Comparison of ENCODE assay signal across 8 mouse cellular contexts in the genomic region with DNA sequence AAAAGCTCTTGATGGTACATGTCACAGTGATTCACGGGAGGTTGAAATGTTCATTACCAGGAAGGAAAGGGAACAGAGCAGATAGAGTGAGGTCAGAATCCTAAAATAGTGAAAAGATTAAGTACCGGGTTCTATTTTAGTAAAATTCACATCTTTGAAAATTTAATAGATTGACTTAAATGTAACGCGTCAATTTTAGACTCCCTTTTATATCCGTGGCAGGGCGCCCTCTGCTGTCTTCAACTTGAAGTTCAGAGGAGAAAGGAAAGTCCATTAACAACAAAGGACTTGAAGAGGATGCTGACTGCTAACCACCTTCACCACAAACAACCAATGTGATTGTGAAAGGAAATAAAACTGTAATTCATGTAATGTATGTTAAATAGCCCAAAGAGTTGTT. TPM values are rescaled to one million over a fixed set of nuclear protein-coding genes. Genes with fewer than 3 reads are reported as not detected.
A peak's percentile ranks its signal among the peaks of the same experiment; 100 is the strongest.
DNase-seq lines count a peak whose midpoint lies in the region; ATAC-seq and TF ChIP-seq lines count a peak whose summit lies in the region.

No protein-coding gene starts in this region.

- TF ChIP-seq CTCF in cerebellum, adult 2 months (IDR thresholded peaks at IDR 0.05; ENCODE audit: borderline replicate concordance, insufficient read depth, low read depth, low read length) = peak; percentile 30; the same call in 1 of the 2 replicates
- no peak for TF ChIP-seq CTCF in kidney, adult 2 months (conservative IDR thresholded peaks at IDR 0.05; ENCODE audit: insufficient read depth, insufficient read length, low read depth, low read length)
- peak; percentile 81 for TF ChIP-seq CTCF in midbrain, postnatal 0 days (IDR thresholded peaks at IDR 0.05)

- H3K36me3 ChIP-seq in ES-E14 (ENCODE audit: control insufficient read depth, insufficient read depth, low read length, poor library complexity, severe bottlenecking) = 0 out of 2 replicates have a peak, but pooled peaks cover 4% of the 10 kb centered on the region
- no peaks in the 10 kb centered on the region for H3K36me3 ChIP-seq in kidney, adult 2 months (ENCODE audit: control insufficient read depth, insufficient read depth, low read length)
- no peaks in the 10 kb centered on the region for H3K36me3 ChIP-seq in limb, embryonic 14.5 days (ENCODE audit: control insufficient read depth, insufficient read depth, low read length)
- H3K36me3 ChIP-seq in midbrain, postnatal 0 days (ENCODE audit: insufficient read depth, low read length) = no peaks in the 10 kb centered on the region

- no peaks in the 10 kb centered on the region for H3K27me3 ChIP-seq in cerebellum, adult 2 months (ENCODE audit: control insufficient read depth, insufficient read depth, low read length)
- H3K27me3 ChIP-seq in kidney, adult 2 months (replicated peaks; ENCODE audit: control insufficient read depth, insufficient read depth, low read length) = no peaks in the 10 kb centered on the region
- H3K27me3 ChIP-seq in limb, embryonic 14.5 days (ENCODE audit: control insufficient read depth, insufficient read depth, low read length) = no peaks in the 10 kb centered on the region
- no peaks in the 10 kb centered on the region for H3K27me3 ChIP-seq in midbrain, postnatal 0 days (ENCODE audit: insufficient read depth, low read length)

- ATAC-seq in limb, embryonic 14.5 days (ENCODE audit: low FRiP score, low read depth) = no peak
- no peak for ATAC-seq in midbrain, postnatal 0 days (ENCODE audit: low FRiP score)

- in situ Hi-C loops in ES-E14 (cut with MboI; ENCODE audit: low sequenced_read_pairs in 2 of 2, unreplicated experiment in 2 of 2) = no loop called here

- TF ChIP-seq POLR2A in cerebellum, adult 2 months (IDR thresholded peaks at IDR 0.05; ENCODE audit: borderline replicate concordance, insufficient read depth, low read length) = no peak
- no peak for TF ChIP-seq POLR2A in kidney, adult 2 months (IDR thresholded peaks at IDR 0.05; ENCODE audit: low read depth, low read length)
- TF ChIP-seq POLR2A in limb, embryonic 14.5 days (IDR thresholded peaks at IDR 0.05; ENCODE audit: borderline replicate concordance, extremely low read depth, insufficient read depth, insufficient read length) = no peak

- no peak overlapping the region for H3K4me3 ChIP-seq in ES-E14 (ENCODE audit: insufficient read depth in 1 of 2, low read depth in 1 of 2, low read length in 2 of 2, poor library complexity in 1 of 2, severe bottlenecking in 1 of 2)
- no peak overlapping the region for H3K4me3 ChIP-seq in cerebellum, adult 2 months (replicated peaks; ENCODE audit: insufficient read depth, low read depth, low read length)
- no peak overlapping the region for H3K4me3 ChIP-seq in kidney, adult 2 months (ENCODE audit: insufficient read depth, low read depth, low read length)
- H3K4me3 ChIP-seq in limb, embryonic 14.5 days (replicated peaks; ENCODE audit: low read length) = no peak overlapping the region
- no peak overlapping the region for H3K4me3 ChIP-seq in midbrain, postnatal 0 days (ENCODE audit: low read depth, low read length)

- H3K9me3 ChIP-seq in ES-E14 (ENCODE audit: control insufficient read depth, insufficient read depth, low read depth, low read length) = no peaks in the 10 kb centered on the region
- no peaks in the 10 kb centered on the region for H3K9me3 ChIP-seq in limb, embryonic 14.5 days (ENCODE audit: control insufficient read depth, low read length)
- H3K9me3 ChIP-seq in midbrain, postnatal 0 days (ENCODE audit: low read length) = no peaks in the 10 kb centered on the region

- H3K4me1 ChIP-seq in ES-E14 (ENCODE audit: control insufficient read depth in 2 of 2, insufficient read depth in 2 of 2, low read length in 2 of 2, poor library complexity in 1 of 2) = peaks cover 0 to 9% of the 10 kb centered on the region in 2 experiments; a peak in 2 of 4 replicates
- H3K4me1 ChIP-seq in cerebellum, adult 2 months (ENCODE audit: control insufficient read depth, insufficient read depth, low read length) = peaks cover 9% of the 10 kb centered on the region
- peaks cover 10% of the 10 kb centered on the region; the same call in 1 of the 2 replicates for H3K4me1 ChIP-seq in kidney, adult 2 months (ENCODE audit: control insufficient read depth, insufficient read depth, low read length)
- H3K4me1 ChIP-seq in limb, embryonic 14.5 days (ENCODE audit: control insufficient read depth, insufficient read depth, low read length) = peaks cover 12% of the 10 kb centered on the region
- peaks cover 13% of the 10 kb centered on the region; the same call in 1 of the 2 replicates for H3K4me1 ChIP-seq in midbrain, postnatal 0 days (ENCODE audit: insufficient read depth, low read length)

- no peak overlapping the region for H3K27ac ChIP-seq in ES-E14 (ENCODE audit: insufficient read depth, low read depth, low read length, poor library complexity, severe bottlenecking)
- no peak overlapping the region for H3K27ac ChIP-seq in cerebellum, adult 2 months (ENCODE audit: insufficient read depth, low read length)
- H3K27ac ChIP-seq in kidney, adult 2 months (ENCODE audit: insufficient read depth, low read depth, low read length) = no peak overlapping the region
- no peak overlapping the region for H3K27ac ChIP-seq in limb, embryonic 14.5 days (replicated peaks; ENCODE audit: low read depth, low read length)
- H3K27ac ChIP-seq in midbrain, postnatal 0 days (ENCODE audit: low read depth, low read length) = no peak overlapping the region

- H3K4me2 ChIP-seq in limb, embryonic 14.5 days (replicated peaks; ENCODE audit: low read depth, low read length, severe bottlenecking) = no peak overlapping the region
- H3K4me2 ChIP-seq in midbrain, postnatal 0 days (ENCODE audit: low read depth, low read length, poor library complexity, severe bottlenecking) = no peak overlapping the region

- DNase-seq in 416B (ENCODE audit: low read depth) (peak; percentile 96), ES-E14 (ENCODE audit: low read depth, low spot score) (peak; percentile 74)
- DNase-seq in cerebellum, adult 2 months = peak; percentile 78 to 82
- DNase-seq in forelimb bud, embryonic 11.5 days (ENCODE audit: low read depth, low spot score) = peak; percentile 64
- peak; percentile 73 for DNase-seq in kidney, adult 2 months
- DNase-seq in limb, embryonic 14.5 days (ENCODE audit: low spot score) = peak; percentile 50
- DNase-seq in midbrain, postnatal 0 days (ENCODE audit: low spot score) = peak; percentile 81
- DNase-seq in thymus, postnatal 10 days (ENCODE audit: low spot score in 2 of 2) = peak; percentile 51 to 69

- WGBS in cerebellum, adult 2 months = 5% methylated on average over 6 of the region's 6 CpGs
- WGBS in kidney, adult 2 months = 12% methylated on average over 6 of the region's 6 CpGs
- 16% methylated on average over 6 of the region's 6 CpGs for WGBS in limb, embryonic 14.5 days
- 13% methylated on average over 6 of the region's 6 CpGs for WGBS in midbrain, postnatal 0 days

- no peak overlapping the region for H3K9ac ChIP-seq in ES-E14 (ENCODE audit: insufficient read depth, low read depth, low read length, poor library complexity, severe bottlenecking)
- H3K9ac ChIP-seq in limb, embryonic 14.5 days (ENCODE audit: low read depth, low read length, severe bottlenecking) = no peak overlapping the region
- H3K9ac ChIP-seq in midbrain, postnatal 0 days (replicated peaks; ENCODE audit: low read length, poor library complexity, severe bottlenecking) = no peak overlapping the region

TF ChIP-seq in ES-E14, 5 proteins besides CTCF, POLR2A, EP300 and RAD21:
- TF ChIP-seq CHD2 (IDR thresholded peaks at IDR 0.05; ENCODE audit: low read depth, low read length) (no peak), MAFK (IDR thresholded peaks at IDR 0.05; ENCODE audit: insufficient read depth, low read depth, low read length) (no peak), ZC3H11A (IDR thresholded peaks at IDR 0.05; ENCODE audit: borderline replicate concordance, low read depth, low read length) (no peak), ZNF384 (IDR thresholded peaks at IDR 0.05; ENCODE audit: low read depth, low read length) (no peak), HCFC1 (IDR thresholded peaks at IDR 0.05; ENCODE audit: borderline replicate concordance, insufficient read depth, low read length) (no peak)

RNA-seq across cellular contexts. Expression of a gene that starts 3.1 kb away (rescaled TPM):
- 65.9 and 84.3 TPM in 2 replicates for total RNA-seq in ES-E14 (2012; rRNA removed)
- 43.6 and 47.1 TPM in 2 replicates for polyA plus RNA-seq in cerebellum, adult 2 months (2012; rRNA removed)
- polyA plus RNA-seq in kidney, adult 2 months (2012; rRNA removed) = 14.6 and 16.4 TPM in 2 replicates
- 27.2 and 37.2 TPM in 2 replicates for polyA plus RNA-seq in limb, embryonic 14.5 days (2012; rRNA removed)
- 32.0 and 33.9 TPM in 2 replicates for polyA plus RNA-seq in limb, embryonic 14.5 days (2014; fragmentation: Nextera tagmentation; extraction: Ambion mirVana)
- total RNA-seq in midbrain, postnatal 0 days (2014; rRNA removed) = 30.7 and 44.8 TPM in 2 replicates
- polyA plus RNA-seq in midbrain, postnatal 0 days (2015; fragmentation: Nextera tagmentation; extraction: Ambion mirVana) = 38.3 and 41.0 TPM in 2 replicates
